Mouse (Mus musculus): Measurements from ENCODE around the gene 2010111I01Rik. TPM values are rescaled to one million over a fixed set of nuclear protein-coding genes. Genes with fewer than 3 reads are reported as not detected.

Gene 2010111I01Rik
- polyA plus RNA-seq, 1 experiment: 123 TPM

DNA sequence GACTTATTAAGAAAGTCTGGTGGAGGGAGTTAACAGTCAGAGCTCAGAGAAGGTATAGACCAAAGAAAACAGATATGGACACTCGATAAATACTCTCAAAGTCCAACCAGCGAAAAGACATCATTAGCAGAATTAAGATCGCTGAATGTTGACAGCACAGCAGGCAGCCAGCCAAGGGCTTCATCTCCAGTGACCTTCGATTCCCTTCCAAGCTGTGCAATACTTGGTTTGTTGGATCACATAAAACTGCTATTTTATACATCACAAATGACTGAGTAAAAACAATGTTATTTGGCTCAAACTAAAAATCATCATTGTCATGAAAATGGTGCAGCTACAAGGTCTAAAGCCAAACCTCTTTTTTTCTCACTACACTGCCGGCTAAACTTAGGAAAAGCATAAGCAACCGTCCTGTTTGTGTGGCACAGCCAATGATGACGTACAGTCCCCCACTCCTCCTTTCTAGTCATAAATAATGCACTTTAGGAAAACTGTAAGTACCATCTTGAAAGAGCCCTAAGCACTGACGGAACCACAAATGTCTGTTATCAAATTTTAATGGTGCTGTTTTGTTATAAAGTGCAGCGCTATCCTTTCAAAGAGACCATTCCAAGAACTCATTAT lies 34.8 kb upstream of the 2010111I01Rik start:
- no peak overlapping the region for H3K27ac ChIP-seq (ENCODE audit: insufficient read depth, low read depth, low read length)
- TF ChIP-seq POLR2A (IDR thresholded peaks at IDR 0.05; ENCODE audit: borderline replicate concordance, low read depth, low read length) (no peak), CTCF (IDR thresholded peaks at IDR 0.05; ENCODE audit: low read depth, low read length) (no peak)
- H3K4me1 ChIP-seq (ENCODE audit: control insufficient read depth, insufficient read depth, low read length): peaks cover 19% of the 10 kb centered on the region
- no peak overlapping the region for H3K4me3 ChIP-seq (ENCODE audit: insufficient read depth, low read length)

- Histone ChIP-seq H3K27ac (ENCODE audit: insufficient read depth, low read depth, low read length) (no peak overlapping the region), H3K4me3 (ENCODE audit: insufficient read depth, low read length) (no peak overlapping the region), H3K4me1 (ENCODE audit: control insufficient read depth, insufficient read depth, low read length) (peaks cover 17% of the 10 kb centered on the region)
- TF ChIP-seq CTCF (IDR thresholded peaks at IDR 0.05; ENCODE audit: low read depth, low read length) (no peak), POLR2A (IDR thresholded peaks at IDR 0.05; ENCODE audit: borderline replicate concordance, low read depth, low read length) (no peak)
These were observed 32.2 kb upstream of the 2010111I01Rik start for GRCm38 (mm10) chr13:62932452-62932851.

DNA sequence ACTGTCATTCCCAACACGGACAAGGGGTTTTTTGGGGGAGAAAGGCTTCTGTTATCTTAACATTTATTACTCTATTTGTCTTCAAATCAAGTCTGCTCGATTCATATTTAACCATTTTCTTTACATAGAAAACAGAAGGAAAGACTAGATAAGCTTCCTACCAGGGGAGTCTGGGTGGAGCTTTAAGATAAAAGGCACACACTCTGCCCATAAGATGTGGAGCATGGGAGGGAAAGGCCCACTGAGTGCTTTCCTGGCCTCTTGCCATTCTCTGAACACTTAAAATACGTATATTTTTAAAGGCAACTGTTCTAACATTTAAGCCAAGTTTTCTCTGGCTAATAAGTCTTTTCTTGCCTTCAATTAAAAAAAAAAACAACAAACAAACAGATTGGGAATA lies 25.3 kb upstream of the 2010111I01Rik start:
- TF ChIP-seq POLR2A (IDR thresholded peaks at IDR 0.05; ENCODE audit: borderline replicate concordance, low read depth, low read length): no peak
- Histone ChIP-seq H3K4me1 (ENCODE audit: control insufficient read depth, insufficient read depth, low read length) (peaks cover 3% of the 10 kb centered on the region), H3K27ac (ENCODE audit: insufficient read depth, low read depth, low read length) (no peak overlapping the region), H3K4me3 (ENCODE audit: insufficient read depth, low read length) (no peak overlapping the region)

GRCm38 (mm10) chr13:62939797-62940196 lies 24.9 kb upstream of the 2010111I01Rik start:
- peaks cover 3% of the 10 kb centered on the region for H3K4me1 ChIP-seq (ENCODE audit: control insufficient read depth, insufficient read depth, low read length)
- TF ChIP-seq CTCF (IDR thresholded peaks at IDR 0.05; ENCODE audit: low read depth, low read length): no peak
- no peak for TF ChIP-seq POLR2A (IDR thresholded peaks at IDR 0.05; ENCODE audit: borderline replicate concordance, low read depth, low read length)
- no peak overlapping the region for H3K4me3 ChIP-seq (ENCODE audit: insufficient read depth, low read length)
- no peak overlapping the region for H3K27ac ChIP-seq (ENCODE audit: insufficient read depth, low read depth, low read length)

GRCm38 (mm10) chr13:62940721-62941120 lies 24.0 kb upstream of the 2010111I01Rik start:
- Histone ChIP-seq H3K27ac (ENCODE audit: insufficient read depth, low read depth, low read length) (no peak overlapping the region), H3K4me1 (ENCODE audit: control insufficient read depth, insufficient read depth, low read length) (peaks cover 3% of the 10 kb centered on the region), H3K4me3 (ENCODE audit: insufficient read depth, low read length) (no peak overlapping the region)
- TF ChIP-seq POLR2A (IDR thresholded peaks at IDR 0.05; ENCODE audit: borderline replicate concordance, low read depth, low read length) (no peak), CTCF (IDR thresholded peaks at IDR 0.05; ENCODE audit: low read depth, low read length) (no peak)

- TF ChIP-seq POLR2A (IDR thresholded peaks at IDR 0.05; ENCODE audit: borderline replicate concordance, low read depth, low read length) (no peak), CTCF (IDR thresholded peaks at IDR 0.05; ENCODE audit: low read depth, low read length) (no peak)
- no peak overlapping the region for H3K4me3 ChIP-seq (ENCODE audit: insufficient read depth, low read length)
- peaks cover 3% of the 10 kb centered on the region for H3K4me1 ChIP-seq (ENCODE audit: control insufficient read depth, insufficient read depth, low read length)
- H3K27ac ChIP-seq (ENCODE audit: insufficient read depth, low read depth, low read length): no peak overlapping the region
These were observed 23.2 kb upstream of the 2010111I01Rik start for GRCm38 (mm10) chr13:62941341-62942005.

GRCm38 (mm10) chr13:62943274-62943830 lies 21.3 kb upstream of the 2010111I01Rik start:
- TF ChIP-seq CTCF (IDR thresholded peaks at IDR 0.05; ENCODE audit: low read depth, low read length) (no peak), POLR2A (IDR thresholded peaks at IDR 0.05; ENCODE audit: borderline replicate concordance, low read depth, low read length) (no peak)
- H3K27ac ChIP-seq (ENCODE audit: insufficient read depth, low read depth, low read length): no peak overlapping the region
- peaks cover 3% of the 10 kb centered on the region for H3K4me1 ChIP-seq (ENCODE audit: control insufficient read depth, insufficient read depth, low read length)
- no peak overlapping the region for H3K4me3 ChIP-seq (ENCODE audit: insufficient read depth, low read length)

DNA sequence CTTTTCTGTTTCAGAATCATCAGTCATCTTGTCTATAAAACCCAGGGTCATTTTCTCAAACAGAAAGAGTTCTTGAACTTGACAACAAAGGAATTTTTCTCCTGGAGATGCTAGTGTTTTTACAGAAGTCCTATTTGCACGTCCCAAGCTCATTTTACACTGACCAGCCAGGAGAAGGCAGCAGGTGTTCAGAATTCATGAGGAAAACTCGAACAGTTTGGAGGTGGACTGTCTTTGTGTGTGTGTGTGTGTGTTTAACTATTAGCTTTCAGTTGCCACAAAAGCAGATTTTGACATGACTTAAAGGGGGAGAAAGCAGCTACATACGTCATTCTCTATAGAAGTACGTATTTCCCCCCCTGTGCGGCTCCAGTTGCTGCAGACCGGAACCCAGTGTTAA lies 20.6 kb upstream of the 2010111I01Rik start:
- H3K4me3 ChIP-seq (ENCODE audit: insufficient read depth, low read length): no peak overlapping the region
- TF ChIP-seq CTCF (IDR thresholded peaks at IDR 0.05; ENCODE audit: low read depth, low read length) (no peak), POLR2A (IDR thresholded peaks at IDR 0.05; ENCODE audit: borderline replicate concordance, low read depth, low read length) (no peak)
- peaks cover 3% of the 10 kb centered on the region for H3K4me1 ChIP-seq (ENCODE audit: control insufficient read depth, insufficient read depth, low read length)
- no peak overlapping the region for H3K27ac ChIP-seq (ENCODE audit: insufficient read depth, low read depth, low read length)

GRCm38 (mm10) chr13:62949560-62950188 lies 15.0 kb upstream of the 2010111I01Rik start:
- H3K4me1 ChIP-seq (ENCODE audit: control insufficient read depth, insufficient read depth, low read length): peaks cover 19% of the 10 kb centered on the region
- H3K4me3 ChIP-seq (ENCODE audit: insufficient read depth, low read length): no peak overlapping the region
- TF ChIP-seq CTCF (IDR thresholded peaks at IDR 0.05; ENCODE audit: low read depth, low read length) (no peak), POLR2A (IDR thresholded peaks at IDR 0.05; ENCODE audit: borderline replicate concordance, low read depth, low read length) (no peak)
- no peak overlapping the region for H3K27ac ChIP-seq (ENCODE audit: insufficient read depth, low read depth, low read length)

- no peak overlapping the region for H3K27ac ChIP-seq (ENCODE audit: insufficient read depth, low read depth, low read length)
- TF ChIP-seq CTCF (IDR thresholded peaks at IDR 0.05; ENCODE audit: low read depth, low read length) (no peak), POLR2A (IDR thresholded peaks at IDR 0.05; ENCODE audit: borderline replicate concordance, low read depth, low read length) (no peak)
These were observed 13.1 kb upstream of the 2010111I01Rik start for GRCm38 (mm10) chr13:62951606-62952005.

More at GRCm38 (mm10) chr13:62951606-62952005, 13.1 kb upstream of the 2010111I01Rik start:
- H3K4me1 ChIP-seq (ENCODE audit: control insufficient read depth, insufficient read depth, low read length): peaks cover 22% of the 10 kb centered on the region
- no peak overlapping the region for H3K4me3 ChIP-seq (ENCODE audit: insufficient read depth, low read length)

All from bone marrow macrophage, adult 2 months (primary cell).